Mouse (Mus musculus): ENCODE measurements around the gene Asic1. TPM values are rescaled to one million over a fixed set of nuclear protein-coding genes. Genes with fewer than 3 reads are reported as not detected.

Asic1 gene
- total RNA-seq, 2 experiments from 2014 or later: 0.69 to 0.72 TPM

GRCm38 (mm10) chr15:99663964-99664599 lies 6.1 kb upstream of the Asic1 start:
- intact Hi-C loops (cut with DNase I): no loop called here
- no peak for DNase-seq

- peak; percentile 54 to 62 for DNase-seq
- intact Hi-C loops (cut with DNase I): no loop called here
Observed at GRCm38 (mm10) chr15:99664600-99665451, 5.3 kb upstream of the Asic1 start.

GRCm38 (mm10) chr15:99667544-99667943 lies 2.6 kb upstream of the Asic1 start:
- intact Hi-C loops (cut with DNase I): no loop called here
- DNase-seq: no peak

- peak; percentile 79 to 85 for DNase-seq
- intact Hi-C loops (cut with DNase I): loop anchor here (1.0 kb wide), 2 partner anchors 73 to 172 kb away; no protein-coding TSS in a partner anchor
Observed at GRCm38 (mm10) chr15:99668881-99669280, 1.3 kb upstream of the Asic1 start.

GRCm38 (mm10) chr15:99669392-99669791 lies 776 bp upstream of the Asic1 start:
- DNase-seq: no peak
- intact Hi-C loops (cut with DNase I): loop anchor here (1.0 kb wide), 2 partner anchors 73 to 172 kb away; no protein-coding TSS in a partner anchor

GRCm38 (mm10) chr15:99670964-99671670 lies 949 bp downstream of the Asic1 start:
- intact Hi-C loops (cut with DNase I): no loop called here
- no peak for DNase-seq

- no peak for DNase-seq
- intact Hi-C loops (cut with DNase I): no loop called here
Observed at GRCm38 (mm10) chr15:99671783-99672182, 1.6 kb downstream of the Asic1 start.

GRCm38 (mm10) chr15:99674866-99675265 lies 4.7 kb downstream of the Asic1 start:
- intact Hi-C loops (cut with DNase I): no loop called here
- DNase-seq: no peak

- no peak for DNase-seq
- intact Hi-C loops (cut with DNase I): no loop called here
Observed at GRCm38 (mm10) chr15:99677089-99677488, 6.9 kb downstream of the Asic1 start.

- DNase-seq: no peak
- intact Hi-C loops (cut with DNase I): no loop called here
Observed at GRCm38 (mm10) chr15:99678063-99678800, 8.1 kb downstream of the Asic1 start.

- intact Hi-C loops (cut with DNase I): no loop called here
Observed at GRCm38 (mm10) chr15:99679008-99679407, 8.8 kb downstream of the Asic1 start.

GRCm38 (mm10) chr15:99682880-99683279 lies 12.7 kb downstream of the Asic1 start:
- intact Hi-C loops (cut with DNase I): no loop called here
- no peak for DNase-seq

More at GRCm38 (mm10) chr15:99679008-99679407, 8.8 kb downstream of the Asic1 start:
- DNase-seq: no peak

GRCm38 (mm10) chr15:99684156-99684555 lies 14.0 kb downstream of the Asic1 start:
- no peak for DNase-seq
- intact Hi-C loops (cut with DNase I): no loop called here

GRCm38 (mm10) chr15:99688712-99689111 lies 18.5 kb downstream of the Asic1 start:
- peak; percentile 65 to 76 for DNase-seq
- intact Hi-C loops (cut with DNase I): loop anchor here (1.0 to 5.0 kb wide), 2 partner anchors 92 to 191 kb away; no protein-coding TSS in a partner anchor

- intact Hi-C loops (cut with DNase I): no loop called here
- no peak for DNase-seq
Observed at GRCm38 (mm10) chr15:99690924-99691323, 20.8 kb downstream of the Asic1 start.

- DNase-seq: no peak
- intact Hi-C loops (cut with DNase I): no loop called here
Observed at GRCm38 (mm10) chr15:99691976-99692375, 21.8 kb downstream of the Asic1 start.

- intact Hi-C loops (cut with DNase I): no loop called here
- DNase-seq: no peak
Observed at GRCm38 (mm10) chr15:99697309-99697708, 27.1 kb downstream of the Asic1 start.

GRCm38 (mm10) chr15:99698533-99699085 lies 28.4 kb downstream of the Asic1 start:
- no peak for DNase-seq
- intact Hi-C loops (cut with DNase I): no loop called here

- intact Hi-C loops (cut with DNase I): no loop called here
- DNase-seq: no peak
Observed at GRCm38 (mm10) chr15:99699715-99700114, 29.5 kb downstream of the Asic1 start.

Data from heart, postnatal 10 days (tissue).